Mouse (Mus musculus) right cerebral cortex, adult 18-20 months (tissue): ENCODE results near the gene Idnk.
A peak's percentile ranks its signal among the peaks of the same experiment; 100 is the strongest.

Source experiments
- DNase-seq: peaks from one replicate; pipeline ENCODE4 v3.0.0; 2022; ENCODE audit warnings: mixed read lengths

The Idnk gene

DNA sequence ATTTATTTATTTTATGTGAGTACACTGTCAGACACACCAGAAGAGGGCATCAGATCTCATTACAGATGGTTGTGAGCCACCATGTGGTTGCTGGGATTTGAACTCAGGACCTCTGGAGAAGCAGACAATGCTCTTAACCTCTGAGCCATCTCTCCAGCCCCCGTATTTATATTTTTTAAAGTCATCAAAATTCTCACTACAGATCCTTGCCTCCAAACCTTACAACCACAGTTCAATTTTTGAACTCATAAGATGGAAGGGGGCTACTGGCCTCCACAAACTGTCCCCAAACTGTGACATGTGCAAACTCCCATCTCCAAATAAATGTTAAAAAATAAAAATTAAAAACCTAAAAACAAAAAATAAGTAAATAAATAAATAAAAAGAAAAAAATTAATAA, 9.7 kb upstream of the Idnk start:
- DNase-seq, result no peak

DNA sequence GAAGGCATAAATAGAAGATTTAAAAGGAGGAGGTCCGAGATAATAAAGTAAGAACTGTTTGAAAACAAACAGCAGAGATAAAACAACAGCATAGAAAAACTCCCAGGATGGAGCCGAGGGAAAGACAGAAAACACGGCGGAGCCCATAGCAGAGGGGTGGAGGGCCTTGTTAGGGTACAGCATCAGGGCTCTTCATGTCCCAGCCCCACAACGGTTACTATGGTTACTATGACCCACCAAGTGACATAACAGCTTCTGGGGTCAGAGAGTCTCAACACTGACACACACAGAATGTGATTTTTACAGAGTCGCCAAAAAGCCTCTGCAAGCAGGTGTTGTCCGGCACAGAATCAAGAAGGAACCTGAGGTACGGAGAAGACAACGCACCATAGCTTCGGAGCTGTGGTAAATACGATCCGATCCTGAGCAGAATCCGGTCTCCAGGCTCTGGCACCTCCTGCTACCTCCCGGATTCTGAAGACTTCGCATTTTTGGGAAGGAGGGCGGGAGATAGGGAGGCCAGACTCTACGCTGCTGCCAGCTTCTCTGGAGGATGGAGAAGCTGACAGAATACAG, 9.1 kb upstream of the Idnk start:
- DNase-seq, result peak; percentile 50

DNA sequence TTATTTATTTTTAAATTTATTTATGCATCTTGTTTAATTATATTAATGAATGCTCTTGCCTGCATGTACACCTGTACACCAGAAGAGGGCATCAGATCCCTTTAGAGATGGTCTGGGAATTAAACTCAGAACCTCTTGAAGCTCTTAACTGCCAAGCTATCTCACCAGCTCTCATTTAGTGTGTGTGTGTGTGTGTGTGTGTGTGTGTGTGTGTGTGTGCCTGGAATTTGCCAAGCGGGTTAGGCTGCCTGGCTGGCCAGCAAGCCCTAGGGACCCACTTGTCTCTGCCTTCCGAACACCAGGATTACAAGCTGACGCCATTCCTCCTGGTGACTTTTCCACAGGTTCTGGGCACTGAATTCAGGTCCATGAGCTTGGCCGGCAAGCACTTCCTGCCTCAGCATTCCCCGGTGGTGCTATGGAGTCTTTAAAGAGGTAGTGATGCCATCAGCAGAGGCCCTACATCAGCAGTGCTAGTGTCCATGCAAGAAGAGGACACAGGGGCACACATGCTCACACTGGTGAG, 8.4 kb upstream of the Idnk start:
- no peak for DNase-seq

DNA sequence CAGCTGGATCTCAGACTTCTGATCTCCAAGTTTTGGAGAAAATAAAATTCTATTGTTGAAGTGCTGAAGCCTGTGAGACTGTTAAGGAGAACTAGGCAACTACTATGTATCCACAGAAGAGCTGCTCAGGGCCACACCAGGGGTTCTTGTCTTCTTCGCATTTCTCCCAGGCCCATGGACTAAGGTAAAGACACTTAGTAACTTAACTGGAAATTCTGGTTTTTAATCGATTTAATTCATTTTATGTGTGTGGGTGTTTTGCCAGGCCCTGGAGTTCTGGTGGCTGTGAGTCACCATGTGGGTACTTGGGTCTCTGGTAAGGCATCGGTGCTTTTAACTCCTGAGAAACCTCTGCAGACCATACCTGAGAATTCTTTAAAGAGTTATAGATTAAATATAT, 7.8 kb upstream of the Idnk start:
- DNase-seq, result no peak

DNA sequence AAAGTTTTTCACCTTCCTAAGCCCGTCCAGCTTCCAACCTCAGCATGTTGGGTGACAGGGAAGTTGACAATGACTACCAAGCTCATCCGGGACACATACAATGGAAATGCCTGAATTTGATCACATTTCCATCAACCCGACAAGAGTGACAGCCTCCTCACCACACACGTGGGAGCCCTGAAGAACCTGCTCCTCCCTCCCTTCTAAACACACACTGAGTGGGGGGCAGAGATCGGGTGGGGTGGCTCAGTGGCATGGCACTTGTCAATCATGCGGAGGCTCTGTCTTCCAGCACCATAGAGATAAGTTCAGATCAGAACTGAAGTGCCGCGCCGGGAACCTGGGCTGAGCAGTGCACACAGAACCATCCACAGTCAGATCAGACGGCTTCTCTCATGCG, 7.0 kb upstream of the Idnk start:
- DNase-seq, result no peak

DNA sequence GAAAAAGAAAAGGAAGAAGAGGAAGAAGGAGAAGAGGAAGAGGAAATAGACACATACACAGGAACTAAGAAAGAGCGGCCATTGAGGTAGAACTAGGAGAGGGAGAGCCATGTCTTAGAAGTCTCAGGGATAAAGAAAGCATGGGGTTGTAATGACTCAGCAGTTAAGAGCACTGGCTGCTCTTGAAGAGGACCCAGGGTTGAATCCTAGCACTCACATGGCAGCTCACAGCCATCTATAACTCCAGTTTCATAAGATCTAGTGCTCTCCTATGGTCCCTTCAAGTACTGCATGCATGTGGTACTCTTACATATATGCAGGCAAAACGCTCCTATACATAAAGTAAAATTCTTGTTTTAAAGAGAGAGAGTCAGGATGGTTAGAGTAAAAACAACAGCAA, 1.4 kb upstream of the Idnk start:
- DNase-seq, result no peak

DNA sequence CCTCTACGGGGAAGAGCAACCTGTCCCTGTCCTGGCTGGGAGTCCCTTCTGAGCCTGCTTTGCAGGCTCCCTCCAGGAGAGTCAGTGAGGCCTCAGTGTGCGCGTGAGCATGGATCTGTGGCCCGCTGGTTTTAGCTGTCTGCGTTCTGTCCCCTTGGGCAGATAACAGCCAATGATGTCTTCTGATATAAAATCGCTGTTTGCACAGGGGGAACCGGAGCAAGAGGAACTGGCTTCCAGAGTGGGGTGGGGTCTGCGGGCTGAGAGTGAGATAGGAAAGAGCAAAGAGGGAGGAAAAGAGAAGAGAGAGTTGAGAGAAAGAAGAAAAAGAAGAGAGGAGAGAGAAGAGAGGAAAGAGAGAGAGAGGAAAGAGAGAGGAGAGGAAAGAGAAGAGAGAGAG, 413 bp upstream of the Idnk start:
- DNase-seq, result no peak

DNA sequence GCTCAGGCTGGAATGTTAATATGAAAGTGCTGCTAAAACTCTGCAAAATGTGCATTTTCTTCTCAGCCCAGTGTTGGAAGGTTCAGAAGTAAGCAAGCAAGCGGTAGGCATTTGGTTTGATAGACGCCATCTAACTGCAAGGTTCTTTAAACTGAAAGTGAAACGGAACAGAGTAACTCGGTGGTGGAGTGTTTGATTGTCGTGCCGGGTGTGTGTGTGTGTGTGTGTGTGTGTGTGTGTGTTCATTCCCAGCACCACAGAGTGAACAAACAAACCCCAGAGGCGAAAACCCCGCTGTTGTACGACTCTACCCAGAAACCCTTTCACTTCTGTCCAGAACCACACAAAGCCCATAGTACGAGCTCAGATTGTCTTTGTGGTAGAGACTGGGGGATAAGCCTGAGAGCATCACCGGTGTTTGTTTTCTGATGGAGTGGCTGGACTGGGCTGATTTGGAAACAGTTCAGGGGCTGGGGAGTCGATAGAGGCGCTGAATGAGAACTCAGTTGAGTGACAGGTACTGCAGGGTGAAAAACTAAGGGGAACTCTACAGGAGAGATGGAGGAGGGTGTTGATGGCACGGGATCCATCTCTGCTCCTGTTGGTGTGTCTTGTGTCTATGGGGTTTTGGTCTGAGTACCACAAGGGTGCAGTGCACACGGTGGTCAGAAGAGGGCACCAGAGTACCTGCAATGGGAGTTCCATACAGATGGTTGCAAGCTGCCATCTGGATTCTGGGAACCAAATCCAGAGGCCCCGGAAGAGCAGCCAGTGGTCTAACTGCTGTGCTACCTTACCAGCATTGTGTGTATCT, 857 bp downstream of the Idnk start:
- peak; percentile 89 for DNase-seq

DNA sequence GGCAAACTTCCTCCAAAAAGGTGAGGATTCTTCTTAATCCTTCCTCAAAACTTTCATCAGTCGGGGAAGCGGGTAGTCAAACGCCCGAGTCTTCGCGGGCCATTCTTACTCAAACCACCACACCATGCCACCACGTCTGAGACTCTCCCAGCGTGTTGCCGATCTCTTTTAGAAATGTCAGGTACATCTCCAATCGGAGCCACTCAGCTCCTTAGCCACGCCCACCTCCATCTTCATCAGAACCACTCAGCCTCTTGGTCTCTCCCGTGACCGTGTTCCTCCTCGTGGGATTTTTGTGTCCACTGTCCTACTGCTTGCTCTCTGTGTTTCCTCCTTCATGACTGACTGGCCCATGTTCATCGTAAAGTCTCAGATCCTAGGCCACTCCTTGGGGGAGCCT, 3.3 kb downstream of the Idnk start:
- DNase-seq, result no peak

DNA sequence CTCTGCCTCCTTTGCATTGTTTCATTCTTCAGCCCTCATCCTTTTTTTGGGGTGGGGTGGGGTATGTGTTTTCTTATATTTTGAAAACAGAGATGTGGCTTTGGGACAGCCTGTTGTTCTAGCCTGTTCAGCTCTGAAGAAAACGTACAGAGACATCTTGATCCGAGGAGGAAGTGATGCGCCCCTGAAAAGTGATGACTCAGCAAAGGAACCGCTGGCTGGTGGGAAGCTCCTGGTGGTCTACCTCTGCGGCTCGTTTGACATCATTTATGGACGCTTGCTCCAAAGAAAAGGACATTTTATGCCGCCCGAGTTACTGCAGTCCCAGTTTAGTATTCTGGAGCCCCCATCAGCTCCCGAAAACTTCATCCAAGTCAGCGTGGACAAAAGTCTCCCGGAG, 5.9 kb downstream of the Idnk start:
- DNase-seq, result no peak

DNA sequence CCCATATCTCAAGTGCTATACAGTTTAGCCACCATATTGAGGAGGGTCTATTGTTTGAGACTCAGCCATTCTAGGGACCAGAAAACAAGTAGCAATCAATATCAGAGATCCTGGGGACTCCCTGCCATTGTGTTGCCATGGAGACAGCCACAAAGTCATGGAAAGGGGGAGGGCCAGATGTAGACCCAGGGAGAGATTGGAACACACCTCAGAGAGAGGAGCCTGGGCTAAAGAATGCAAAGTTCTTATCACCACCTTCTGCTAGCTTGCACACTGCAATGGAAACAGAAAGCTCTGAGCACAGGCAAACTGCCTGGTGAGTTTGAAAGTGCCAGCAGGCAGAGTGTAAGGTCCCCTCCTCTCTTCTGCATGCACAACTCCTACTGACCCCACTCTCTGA, 10.7 kb downstream of the Idnk start:
- no peak for DNase-seq

DNA sequence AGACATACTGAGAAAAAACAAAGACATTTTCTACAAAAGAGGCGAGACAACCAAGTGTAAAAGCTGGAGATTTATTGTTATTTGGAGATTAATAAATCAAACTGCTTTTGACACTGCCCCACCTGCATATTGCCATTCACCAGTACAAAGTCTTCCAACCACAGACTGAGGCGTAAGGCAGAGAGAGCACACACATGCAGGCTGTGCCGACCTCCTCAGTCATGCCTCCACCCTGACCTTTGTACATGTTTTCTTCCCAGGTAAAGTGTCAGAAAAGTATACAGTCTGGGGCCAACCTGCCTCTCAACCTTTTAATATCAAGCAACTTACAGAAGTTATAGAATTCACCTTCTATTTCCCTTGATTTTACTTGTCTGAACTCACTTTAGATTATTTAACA, 18.7 kb downstream of the Idnk start:
- no peak for DNase-seq

DNA sequence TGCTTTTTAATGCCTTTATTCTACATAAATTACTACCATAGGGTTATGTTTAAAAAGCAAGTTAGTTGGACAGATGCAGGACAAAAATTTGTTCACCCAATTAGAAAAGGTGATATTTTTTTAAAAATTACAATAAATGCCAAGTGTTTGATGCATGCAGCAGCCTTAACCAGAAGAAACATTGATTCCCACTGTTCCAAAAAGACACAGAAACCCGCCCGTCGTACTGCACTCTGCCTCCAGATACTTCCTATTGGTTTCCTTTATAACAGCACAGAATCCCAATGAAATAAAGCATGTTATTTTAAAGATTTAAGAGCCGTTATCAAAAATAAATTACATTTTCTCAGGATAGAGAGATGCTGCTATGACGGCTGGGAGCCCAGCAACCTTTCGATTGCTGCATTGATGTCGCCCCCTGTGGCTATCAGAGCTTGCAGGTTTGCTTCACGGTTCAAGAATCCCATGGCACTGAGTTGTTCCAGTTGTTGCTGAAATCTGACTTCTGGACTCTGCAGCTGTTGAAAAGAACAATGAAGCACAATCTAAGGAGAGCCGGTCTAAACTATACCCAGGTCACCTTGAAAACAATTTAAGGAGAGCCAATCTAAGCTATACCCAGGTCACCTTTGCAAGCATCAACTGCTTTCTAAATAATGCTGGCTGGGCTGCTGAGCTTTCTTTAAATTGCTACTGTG, 20.2 kb downstream of the Idnk start:
- DNase-seq, result peak; percentile 99

DNA sequence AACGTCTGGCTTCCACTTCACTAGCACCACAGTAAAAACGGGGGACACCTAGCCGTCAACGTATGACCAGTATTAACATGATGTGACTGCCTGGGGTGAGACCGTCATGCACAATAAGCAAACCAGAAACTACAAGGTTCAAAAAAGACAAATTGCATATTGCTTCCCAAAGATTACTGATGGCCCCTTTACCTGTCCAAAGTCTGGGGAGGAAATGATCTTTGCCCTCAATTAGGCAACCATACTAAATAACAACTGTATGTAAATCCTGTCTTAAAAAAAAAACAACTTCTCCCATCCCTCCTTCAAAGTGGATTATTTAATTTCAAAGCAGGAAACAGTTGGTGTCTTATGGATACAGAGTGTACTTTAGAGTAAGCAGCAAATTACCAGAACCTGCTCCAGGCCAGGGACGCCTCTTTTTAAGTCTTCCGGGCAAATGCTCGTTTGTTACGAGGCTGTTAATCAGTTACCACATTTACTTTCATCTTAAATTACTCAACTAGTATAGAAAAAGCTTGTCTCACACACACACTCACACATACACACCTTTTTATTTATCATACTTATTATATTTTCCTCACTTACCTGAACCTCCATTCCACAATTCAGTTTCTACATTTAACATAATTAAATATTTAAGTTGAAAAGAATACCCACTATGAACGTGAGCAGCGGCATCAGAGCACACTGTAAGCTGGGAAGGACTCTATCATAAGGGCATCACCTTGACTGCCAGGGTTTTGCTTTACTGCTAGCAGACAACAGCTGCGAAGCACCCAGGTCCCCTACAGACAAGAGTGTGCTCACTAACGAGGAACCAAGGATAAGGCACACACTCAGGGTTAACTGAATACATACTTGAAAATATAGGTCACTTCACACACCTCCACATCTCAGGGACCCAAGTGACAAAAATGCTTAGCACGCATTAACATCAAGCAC, 24.4 kb downstream of the Idnk start:
- DNase-seq, result no peak

DNA sequence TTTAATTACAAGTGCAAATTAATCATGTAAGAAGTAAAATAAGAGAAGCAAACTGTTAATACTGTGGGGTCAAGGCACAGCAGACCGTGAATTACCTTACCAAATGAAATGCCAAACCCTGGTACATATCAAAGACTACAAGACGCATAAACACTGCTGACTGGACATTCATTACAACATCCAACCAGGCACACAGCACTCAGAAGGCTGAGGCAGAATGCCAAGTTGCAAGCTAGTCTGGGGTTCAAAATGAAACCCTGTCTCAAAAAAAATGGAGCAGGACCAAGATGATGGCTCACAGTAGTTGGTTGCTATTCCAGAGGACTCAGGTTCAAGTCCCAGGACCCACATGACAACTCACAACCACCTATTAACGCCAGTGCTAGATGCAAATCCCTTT, 26.7 kb downstream of the Idnk start:
- DNase-seq, result no peak

DNA sequence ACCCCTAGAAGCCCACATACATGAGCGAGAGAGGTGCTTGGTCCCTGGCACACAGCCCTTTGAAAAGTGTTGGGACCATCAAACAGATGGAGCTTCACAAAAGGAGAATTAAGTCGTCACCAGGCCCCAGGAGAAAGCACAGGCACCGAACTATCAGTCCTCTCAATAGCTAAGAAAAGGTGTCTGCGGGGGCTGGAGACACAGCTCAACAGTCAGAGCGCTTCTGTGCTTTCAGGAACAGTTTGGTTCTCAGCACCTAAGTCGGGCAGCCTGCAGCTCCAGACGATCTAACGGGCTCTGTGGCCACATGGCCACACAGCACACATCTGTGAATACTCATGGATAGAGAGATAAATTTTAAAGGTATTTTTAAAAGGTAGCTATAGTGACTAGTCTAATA, 28.8 kb downstream of the Idnk start:
- DNase-seq, result peak; percentile 63

DNA sequence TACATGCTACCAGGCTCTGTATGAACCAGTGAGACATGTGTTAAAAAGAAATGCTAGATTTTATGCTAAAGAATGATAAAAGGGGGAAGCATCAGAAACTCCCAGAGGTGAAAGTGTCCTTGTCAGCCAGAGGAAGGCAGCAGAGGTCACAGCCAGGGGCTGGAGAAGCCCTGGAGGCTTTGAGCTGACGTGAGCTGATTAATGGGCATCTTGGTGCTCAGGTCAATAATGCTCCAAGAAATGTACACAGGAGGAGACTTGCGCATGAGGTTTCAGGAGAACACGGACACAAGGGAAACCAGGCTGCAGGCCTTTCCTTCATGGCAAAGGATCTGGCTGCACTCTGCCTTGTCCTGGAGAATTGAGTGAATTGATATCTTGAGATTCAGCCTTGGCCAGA, 30.3 kb downstream of the Idnk start:
- DNase-seq, result no peak

DNA sequence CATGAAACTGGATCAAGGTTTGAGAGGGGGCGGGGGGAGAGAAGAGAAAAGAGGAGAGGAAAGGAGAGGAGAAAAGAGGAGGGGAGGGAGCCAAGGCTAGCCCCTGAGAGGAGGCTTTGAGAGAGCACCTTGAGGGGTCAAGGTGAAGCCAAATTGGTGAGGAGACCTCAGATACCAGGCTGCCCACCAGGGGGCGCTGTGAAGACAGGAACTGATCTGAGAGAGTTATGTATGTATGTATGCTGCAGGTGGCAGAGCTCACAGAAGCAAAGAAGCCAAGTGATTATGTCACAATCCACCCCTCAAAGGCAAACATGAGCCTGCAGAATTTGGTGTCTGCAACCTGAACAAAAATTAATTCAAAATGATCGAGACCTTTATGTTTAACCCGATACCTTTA, 31.0 kb downstream of the Idnk start:
- DNase-seq, result peak; percentile 74

DNA sequence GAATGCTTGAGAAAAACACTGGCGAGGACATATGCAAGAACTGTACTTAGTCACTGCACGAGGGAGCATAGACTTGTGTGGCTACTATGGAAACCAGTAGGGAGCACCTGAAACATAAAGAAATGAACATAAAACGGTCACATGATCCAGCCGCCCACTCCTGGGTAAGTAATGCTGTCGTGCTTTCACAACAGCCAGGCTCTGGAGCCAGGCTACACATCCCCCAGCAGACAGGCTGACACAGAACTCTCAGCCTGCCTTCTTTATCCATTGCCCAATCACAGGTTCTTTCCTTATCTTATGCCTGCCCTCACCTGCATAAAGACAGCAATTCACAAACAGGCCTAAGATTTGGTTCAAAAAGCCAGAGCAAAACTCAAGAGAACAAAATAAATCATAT, 32.0 kb downstream of the Idnk start:
- DNase-seq, result peak; percentile 56

DNA sequence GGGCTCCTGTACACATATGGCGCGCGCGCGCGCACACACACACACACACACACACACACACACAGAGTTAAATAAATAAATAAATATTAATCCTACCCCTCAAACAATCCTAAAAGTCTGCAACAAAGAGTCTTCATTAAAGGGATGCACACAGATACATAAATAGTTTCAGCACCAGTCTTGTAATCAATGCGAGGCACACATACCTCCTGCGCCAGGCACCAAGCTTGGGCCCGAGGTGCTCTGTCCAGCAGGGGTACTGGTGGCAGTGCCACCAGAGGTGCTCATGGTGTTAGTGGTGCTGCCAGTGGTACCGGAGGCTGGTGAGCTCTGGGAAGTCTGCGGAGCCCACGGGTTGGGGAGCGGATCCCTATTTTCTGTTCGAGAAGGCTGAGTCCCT, 34.1 kb downstream of the Idnk start:
- DNase-seq, result no peak

DNA sequence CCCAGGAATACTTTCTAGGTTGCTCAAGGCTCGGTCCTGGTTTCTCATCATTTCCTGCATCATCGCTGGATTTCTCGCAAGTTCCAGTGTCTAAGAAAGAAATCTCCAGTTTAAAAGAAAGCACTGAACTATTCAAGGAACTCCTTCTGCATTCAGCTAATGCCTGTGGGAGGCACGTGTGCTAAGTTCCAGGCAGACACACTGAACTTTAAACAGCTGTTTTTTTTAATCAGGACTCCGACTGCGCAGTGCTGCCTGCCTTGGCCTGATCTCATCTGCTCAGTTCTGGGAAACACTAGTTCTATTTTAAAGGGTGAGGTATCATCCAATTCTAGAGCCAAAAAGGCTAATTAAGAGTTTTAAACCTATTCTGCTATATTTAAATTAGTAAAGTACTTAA, 34.7 kb downstream of the Idnk start:
- DNase-seq, result peak; percentile 24

DNA sequence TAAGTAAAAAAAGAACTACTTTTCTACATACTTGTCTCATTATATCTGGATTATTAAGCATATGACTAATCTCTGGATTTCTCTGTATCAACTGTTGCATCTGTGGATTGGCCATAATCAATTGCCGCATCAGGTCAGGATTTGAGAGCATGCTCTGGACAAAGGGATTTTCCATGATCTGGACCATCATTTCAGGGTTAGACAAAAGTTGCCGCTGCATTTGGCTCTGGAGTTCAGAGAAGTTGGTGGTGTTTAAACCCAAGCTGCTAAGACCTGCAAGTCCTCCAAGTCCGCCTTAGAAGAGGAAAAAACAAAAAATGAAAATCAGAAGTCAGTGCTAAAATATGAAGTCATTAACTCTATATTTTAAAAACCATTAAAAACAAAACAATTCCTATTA, 35.8 kb downstream of the Idnk start:
- DNase-seq, result no peak

DNA sequence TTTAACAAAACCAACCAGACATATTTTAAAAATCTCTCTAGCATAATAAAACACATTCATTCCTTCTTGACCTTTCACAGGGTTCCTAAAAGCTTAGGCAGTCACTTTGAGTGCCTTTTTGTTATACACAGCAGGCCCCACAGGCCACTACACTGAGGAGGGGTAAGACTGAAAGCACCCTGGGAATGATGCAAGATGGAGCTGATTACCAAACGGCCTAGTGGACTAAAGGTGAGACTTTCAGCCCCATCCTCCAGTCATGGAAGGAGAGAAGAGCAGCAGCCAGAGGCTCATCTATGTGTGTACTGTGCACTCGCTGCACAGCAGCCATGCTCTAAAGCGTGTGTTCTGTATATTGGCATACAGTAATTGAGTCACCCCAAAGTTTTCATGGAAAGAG, 37.5 kb downstream of the Idnk start:
- no peak for DNase-seq
